Mouse (Mus musculus) cortical plate, adult 2 months (tissue): ENCODE results near the gene Tcl1.

ENCODE experiments used
- CTCF ChIP-seq: fragments of 200-500 bp; IDR thresholded peaks from 2 replicates; pipeline ENCODE4 v1.5.1; 2011; ENCODE audit warnings: mild to moderate bottlenecking, control low read depth, low read length; ENCODE audit not compliant: insufficient read depth; ENCODE audit errors: extremely low read depth
- POLR2A ChIP-seq: fragments of 200-500 bp; IDR thresholded peaks from 2 replicates; pipeline ENCODE4 v1.6.1; 2011; ENCODE audit warnings: mild to moderate bottlenecking, low read length, control low read depth; ENCODE audit not compliant: insufficient read depth; ENCODE audit errors: extremely low read depth

DNA sequence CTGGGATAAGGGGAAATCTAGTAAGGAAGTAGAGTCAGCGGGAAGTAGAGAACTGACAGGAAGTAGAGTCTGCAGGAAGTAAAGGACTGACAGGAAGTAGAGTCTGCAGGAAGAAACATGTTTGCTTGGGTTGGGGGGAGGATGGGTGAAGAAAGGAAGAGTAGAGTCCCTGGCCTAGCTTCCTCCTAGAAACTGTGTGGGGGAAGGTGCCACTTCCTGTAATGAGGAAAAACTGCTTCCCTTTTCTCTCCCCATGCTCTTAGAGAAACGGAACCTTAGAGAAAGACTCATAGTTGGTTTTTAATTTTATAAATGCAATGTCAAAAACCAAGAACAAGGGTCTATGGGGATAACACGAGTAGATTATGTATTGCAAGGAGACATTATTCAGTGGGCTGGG lies 12.5 kb upstream of the Tcl1 start:
- no peak for TF ChIP-seq POLR2A
- no peak for TF ChIP-seq CTCF
